Mouse (Mus musculus) activated CD4-positive, CD25-positive, alpha-beta regulatory T cell, adult 4 months (primary cell): ENCODE results near the gene Slc18a2. TPM values are rescaled to one million over a fixed set of nuclear protein-coding genes. Genes with fewer than 3 reads are reported as not detected.

Experiments
- ATAC-seq: one replicate; pipeline ENCODE4 v1.8.0; 2017
- polyA plus RNA-seq, 2 experiments: library from polyadenylated mRNA; unstranded; fragments of 100-300 nt; shearing (Covaris generic); gene quantifications; one replicate each; pipeline ENCODE4 v1.2.1; 2017

Gene Slc18a2
- polyA plus RNA-seq, 2 experiments from 2014 or later = 12.6 to 19.8 TPM

GRCm38 (mm10) chr19:59280841-59281240 lies 20.1 kb downstream of the Slc18a2 start:
- ATAC-seq = no peak

- no peak for ATAC-seq
Observed at GRCm38 (mm10) chr19:59282001-59282400, 21.3 kb downstream of the Slc18a2 start.

- no peak for ATAC-seq
Observed at GRCm38 (mm10) chr19:59289042-59289441, 28.3 kb downstream of the Slc18a2 start.

- no peak for ATAC-seq
Observed at GRCm38 (mm10) chr19:59289811-59290210, 29.1 kb downstream of the Slc18a2 start.

- ATAC-seq = no peak
Observed at GRCm38 (mm10) chr19:59292183-59292839, 31.6 kb downstream of the Slc18a2 start.

- ATAC-seq = no peak
Observed at GRCm38 (mm10) chr19:59315308-59315707, 54.6 kb downstream of the Slc18a2 start.

- ATAC-seq = no peak
Observed at GRCm38 (mm10) chr19:59316571-59316970, 55.9 kb downstream of the Slc18a2 start.

- no peak for ATAC-seq
Observed at GRCm38 (mm10) chr19:59321990-59322389, 61.3 kb downstream of the Slc18a2 start, which contains the start of gene Rps12-ps3. Rps12-ps3 (plus strand) TSS chr19:59322290.

GRCm38 (mm10) chr19:59330816-59331225 lies 70.1 kb downstream of the Slc18a2 start:
- no peak for ATAC-seq

- no peak for ATAC-seq
Observed at GRCm38 (mm10) chr19:59336655-59337054, 76.0 kb downstream of the Slc18a2 start.

- ATAC-seq = no peak
Observed at GRCm38 (mm10) chr19:59337872-59338681, 77.4 kb downstream of the Slc18a2 start.

GRCm38 (mm10) chr19:59339908-59340307 lies 79.2 kb downstream of the Slc18a2 start:
- no peak for ATAC-seq

GRCm38 (mm10) chr19:59342964-59343363 lies 82.3 kb downstream of the Slc18a2 start:
- no peak for ATAC-seq

GRCm38 (mm10) chr19:59344304-59344711 lies 83.6 kb downstream of the Slc18a2 start:
- ATAC-seq = peak; percentile 21

- peak; percentile 40 for ATAC-seq
Observed at GRCm38 (mm10) chr19:59345081-59345657, 84.5 kb downstream of the Slc18a2 start.

Other genes starting within 250 kb of the Slc18a2 start
- under 1 TPM; 0.19 to 0.33 TPM for gene Shtn1, start 184.8 kb upstream of the Slc18a2 start, polyA plus RNA-seq
- gene Vax1, start 90.8 kb upstream of the Slc18a2 start, polyA plus RNA-seq = not detected
- gene Kcnk18, start 41.7 kb upstream of the Slc18a2 start, polyA plus RNA-seq = not detected
- 100 to 1,000 TPM; 303 to 848 TPM for gene Rps12-ps3, start 61.4 kb downstream of the Slc18a2 start, polyA plus RNA-seq
- 1 to 10 TPM; 8.7 to 9.4 TPM for gene Pdzd8, start 84.9 kb downstream of the Slc18a2 start, polyA plus RNA-seq
- gene Emx2, start 197.5 kb downstream of the Slc18a2 start, polyA plus RNA-seq = not detected